Mouse (Mus musculus) kidney, adult 2 months (tissue): ENCODE data around the gene Top2a.

ENCODE experiments used
- CTCF ChIP-seq: fragments of 200-500 bp; conservative IDR thresholded peaks from 2 replicates; pipeline ENCODE4 v1.5.1; 2011; ENCODE audit warnings: low read depth, mild to moderate bottlenecking, control low read depth, low read length, moderate library complexity, mixed read lengths; ENCODE audit not compliant: insufficient read depth, insufficient read length
- POLR2A ChIP-seq: fragments of 200-500 bp; IDR thresholded peaks from one replicate; pipeline ENCODE4 v1.6.1; 2011; ENCODE audit warnings: low read depth, low read length, control low read depth

GRCm38 (mm10) chr11:99035350-99035749, 11.4 kb upstream of the Top2a start:
- TF ChIP-seq POLR2A (no peak), CTCF (peak; percentile 47)
